Mouse (Mus musculus): ENCODE data around the gene Gm5580. TPM values are rescaled to one million over a fixed set of nuclear protein-coding genes. Genes with fewer than 3 reads are reported as not detected.
"Not testable (repeated sequence)": the region's sequence is repeated elsewhere in the genome, so short reads cannot be mapped to it uniquely, and the experiment has no call there.

Gm5580 gene
- polyA plus RNA-seq, 1 experiment, result 0.15 TPM

GRCm38 (mm10) chr6:116569834-116570233 is 18.9 kb downstream of the Gm5580 start:
- no peak overlapping the region for H3K4me3 ChIP-seq (ENCODE audit: control insufficient read depth, insufficient read depth, low read length)
- TF ChIP-seq CTCF (IDR thresholded peaks at IDR 0.05; ENCODE audit: borderline replicate concordance, control insufficient read depth, extremely low read depth, insufficient read depth, low read length, poor library complexity), result no peak
- no peak for TF ChIP-seq POLR2A (IDR thresholded peaks at IDR 0.05; ENCODE audit: control insufficient read depth, extremely low read depth, insufficient read depth, low read length, poor library complexity)
- peak; percentile 37 for DNase-seq
- H3K27me3 ChIP-seq (ENCODE audit: control insufficient read depth, insufficient read depth, low read length), result no peaks in the 10 kb centered on the region
- no peaks in the 10 kb centered on the region for H3K4me1 ChIP-seq (replicated peaks; ENCODE audit: control insufficient read depth, insufficient read depth, low read length)
- no peaks in the 10 kb centered on the region for H3K36me3 ChIP-seq (ENCODE audit: control insufficient read depth, insufficient read depth, low read length)
- H3K27ac ChIP-seq (ENCODE audit: control insufficient read depth, insufficient read depth, low read length), result no peak overlapping the region
- WGBS, result 33% methylated on average over 3 of the region's 3 CpGs

DNA sequence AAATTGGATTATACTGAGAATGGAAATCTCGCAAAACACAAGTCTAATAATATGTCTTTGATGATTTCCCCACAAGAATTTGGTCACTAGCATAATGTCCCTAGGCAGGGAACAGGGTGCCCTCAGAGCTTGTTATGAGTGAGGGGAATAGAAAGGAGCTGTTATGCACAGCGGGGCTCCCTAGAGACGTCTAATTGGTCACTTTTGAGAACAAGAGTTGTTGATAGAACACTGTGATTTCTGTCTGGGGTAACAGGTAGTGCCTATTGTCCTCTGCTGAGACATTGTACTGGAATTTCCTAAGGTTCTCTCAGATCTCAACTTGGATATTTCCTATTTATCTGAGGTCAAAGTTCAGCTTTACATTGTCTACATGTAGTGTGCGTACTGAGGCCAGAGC is 33.2 kb downstream of the Gm5580 start, which contains the start of gene Olfr215:
Olfr215 (minus strand) TSS at position 101 of the 400 bp plus-strand sequence.
- no peak within 1 kb of the TSS for H3K4me3 ChIP-seq (ENCODE audit: control insufficient read depth, insufficient read depth, low read length)
- WGBS, result 84% methylated on average over 4 of the region's 4 CpGs

DNA sequence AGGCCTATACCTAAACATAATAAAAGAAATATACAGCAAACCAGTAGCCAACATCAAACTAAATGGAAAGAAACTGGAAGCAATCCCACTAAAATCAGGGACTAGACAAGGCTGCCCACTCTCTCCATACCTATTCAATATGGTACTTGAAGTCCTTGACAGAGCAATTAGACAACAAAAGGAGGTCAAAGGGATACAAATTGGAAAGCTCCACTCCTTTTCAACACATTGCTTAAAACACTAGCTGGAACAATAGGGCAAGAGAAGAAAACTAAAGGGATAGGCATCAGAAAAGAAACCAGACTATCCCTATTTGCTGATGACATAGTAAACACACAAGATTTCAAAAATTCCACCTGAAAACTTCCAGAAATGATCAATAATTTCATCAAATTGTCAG is 50.0 kb downstream of the Gm5580 start:
- not testable (repeated sequence) for H3K4me3 ChIP-seq (ENCODE audit: control insufficient read depth, insufficient read depth, low read length); H3K27me3 ChIP-seq (ENCODE audit: control insufficient read depth, insufficient read depth, low read length); H3K4me1 ChIP-seq (replicated peaks; ENCODE audit: control insufficient read depth, insufficient read depth, low read length); DNase-seq; H3K36me3 ChIP-seq (ENCODE audit: control insufficient read depth, insufficient read depth, low read length); H3K27ac ChIP-seq (ENCODE audit: control insufficient read depth, insufficient read depth, low read length)

More for the DNA sequence above, 33.2 kb downstream of the Gm5580 start, which contains the start of gene Olfr215:
- TF ChIP-seq POLR2A (IDR thresholded peaks at IDR 0.05; ENCODE audit: control insufficient read depth, extremely low read depth, insufficient read depth, low read length, poor library complexity) (no peak), CTCF (IDR thresholded peaks at IDR 0.05; ENCODE audit: borderline replicate concordance, control insufficient read depth, extremely low read depth, insufficient read depth, low read length, poor library complexity) (no peak)
- Histone ChIP-seq H3K27me3 (ENCODE audit: control insufficient read depth, insufficient read depth, low read length) (no peaks in the 10 kb centered on the region), H3K4me1 (replicated peaks; ENCODE audit: control insufficient read depth, insufficient read depth, low read length) (no peaks in the 10 kb centered on the region), H3K36me3 (ENCODE audit: control insufficient read depth, insufficient read depth, low read length) (no peaks in the 10 kb centered on the region), H3K27ac (ENCODE audit: control insufficient read depth, insufficient read depth, low read length) (no peak within 1 kb of the TSS)
- DNase-seq, result no peak

Other genes with a start within 250 kb of the Gm5580 start
- 14.8 and 18.2 TPM in 2 replicates for gene March8, start 213.1 kb upstream of the Gm5580 start, polyA plus RNA-seq (2012; rRNA removed)
- gene Alox5, start 90.0 kb upstream of the Gm5580 start, polyA plus RNA-seq (2012; rRNA removed), result 3.1 and 5.3 TPM in 2 replicates
- not detected in 2 replicates for gene Olfr211, start 62.0 kb upstream of the Gm5580 start, polyA plus RNA-seq (2012; rRNA removed)
- gene Olfr212, start 44.6 kb upstream of the Gm5580 start, polyA plus RNA-seq (2012; rRNA removed), result not detected in 2 replicates
- gene Olfr213, start 12.7 kb upstream of the Gm5580 start, polyA plus RNA-seq (2012; rRNA removed), result not detected in 2 replicates
- gene Olfr214, start 3.1 kb downstream of the Gm5580 start, polyA plus RNA-seq (2012; rRNA removed), result not detected in 2 replicates
- gene Olfr215, start 33.1 kb downstream of the Gm5580 start, polyA plus RNA-seq (2012; rRNA removed), result not detected in 2 replicates
- gene Zfp422, start 77.9 kb downstream of the Gm5580 start, polyA plus RNA-seq (2012; rRNA removed), result 42.6 and 50.1 TPM in 2 replicates
- gene Depp1, start 99.5 kb downstream of the Gm5580 start, polyA plus RNA-seq (2012; rRNA removed), result 5.9 and 6.5 TPM in 2 replicates
- 10.5 and 14.2 TPM in 2 replicates for gene Rassf4, start 122.8 kb downstream of the Gm5580 start, polyA plus RNA-seq (2012; rRNA removed)
- gene Tmem72, start 165.8 kb downstream of the Gm5580 start, polyA plus RNA-seq (2012; rRNA removed), result 0.04 TPM in 2 replicates